Mouse (Mus musculus) neural tube, embryonic 11.5 days (tissue): ENCODE measurements at regions not wholly inside any gene's neighbourhood (a gene's known extent, or its start where the extent isn't known, plus 50 kb on each side); places are given as distances from the start of the nearest gene placed in this dataset. TPM values are rescaled to one million over a fixed set of nuclear protein-coding genes. Genes with fewer than 3 reads are reported as not detected.

Experiments used
- microRNA counts: library from miRNA; unstranded; fragments of <30 nt; microRNA quantifications from one replicate; lab custom pipeline; 2015
- microRNA-seq: library from miRNA; unstranded; fragments of <30 nt; microRNA quantifications from one replicate; pipeline ENCODE4, GENCODE M21; 2016

MicroRNAs in the stretch of these regions (microRNA counts, 519-probe panel; counts per million panel counts)
- microRNA mmu-miR-129-3p (lab: Ali Mortazavi, UCI): 171 counts per million, percentile 57 among the panel's probes with 10 or more counts
- 171 counts per million, percentile 57 among the panel's probes with 10 or more counts for microRNA mmu-miR-129-5p (lab: Ali Mortazavi, UCI)

Small RNAs in the stretch of these regions (microRNA-seq; reads per million reads assigned to microRNA genes)
- gene Mir129-2: not detected
- not detected for gene Mir129b
